Mouse (Mus musculus) brain, embryonic 18.5 days (tissue): ENCODE data around the gene Ttc39b.
A peak's percentile ranks its signal among the peaks of the same experiment; 100 is the strongest.

Source experiments
- DNase-seq: peaks from one replicate; pipeline ENCODE4 v3.0.0-alpha.2; 2012; ENCODE audit warnings: low read depth, low spot score

Ttc39b gene

DNA sequence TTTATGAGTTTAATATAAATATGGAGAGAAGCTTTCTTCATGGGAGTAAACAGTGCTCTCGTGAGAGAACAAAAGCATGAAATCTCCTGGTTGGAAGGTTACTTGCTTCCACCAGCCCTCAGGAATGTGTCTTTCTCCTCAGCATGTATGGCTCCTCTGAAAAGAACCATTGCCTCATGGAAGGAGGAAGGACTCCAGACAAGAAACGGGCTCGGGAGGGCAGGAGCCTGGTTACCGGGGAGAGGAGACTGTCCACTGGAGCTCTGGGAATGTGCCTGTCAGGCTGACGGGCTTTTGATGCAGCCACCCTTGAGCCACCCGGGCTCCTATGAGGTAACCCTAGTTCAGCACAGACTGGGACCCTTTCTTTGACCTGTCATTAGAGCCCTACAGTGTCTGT, 137.6 kb downstream of the Ttc39b start:
- DNase-seq = no peak

DNA sequence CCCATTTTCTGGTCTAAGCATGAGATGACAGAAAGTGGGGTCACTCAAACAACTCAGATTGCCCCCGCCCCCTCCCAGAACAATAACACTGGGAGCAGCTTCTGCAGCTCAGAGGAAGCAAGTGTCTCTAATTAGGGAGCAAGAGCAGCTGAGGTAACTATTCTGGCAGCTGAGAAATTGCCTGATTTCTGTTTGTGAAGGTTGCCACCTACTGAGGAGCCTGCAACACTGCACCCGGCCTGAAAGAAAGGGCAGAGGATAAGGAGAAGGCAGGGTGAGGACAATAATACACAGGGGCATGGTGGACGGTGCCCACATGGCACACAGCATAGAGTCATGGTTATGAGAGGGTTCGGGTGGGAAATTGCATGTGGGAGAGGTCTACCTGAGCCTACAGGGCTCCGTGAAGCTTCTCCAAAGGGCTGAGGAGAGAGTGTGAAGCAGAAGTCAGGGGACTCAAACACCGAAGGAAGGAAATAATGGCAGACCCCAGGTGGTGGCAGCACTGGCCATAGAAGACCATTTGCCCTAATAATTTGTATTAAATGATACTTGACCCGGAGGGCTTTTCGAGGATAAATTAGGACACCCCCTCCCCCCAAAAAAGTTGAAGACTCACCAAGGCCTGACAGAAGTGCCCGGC, 140.6 kb downstream of the Ttc39b start:
- DNase-seq = peak; percentile 61

DNA sequence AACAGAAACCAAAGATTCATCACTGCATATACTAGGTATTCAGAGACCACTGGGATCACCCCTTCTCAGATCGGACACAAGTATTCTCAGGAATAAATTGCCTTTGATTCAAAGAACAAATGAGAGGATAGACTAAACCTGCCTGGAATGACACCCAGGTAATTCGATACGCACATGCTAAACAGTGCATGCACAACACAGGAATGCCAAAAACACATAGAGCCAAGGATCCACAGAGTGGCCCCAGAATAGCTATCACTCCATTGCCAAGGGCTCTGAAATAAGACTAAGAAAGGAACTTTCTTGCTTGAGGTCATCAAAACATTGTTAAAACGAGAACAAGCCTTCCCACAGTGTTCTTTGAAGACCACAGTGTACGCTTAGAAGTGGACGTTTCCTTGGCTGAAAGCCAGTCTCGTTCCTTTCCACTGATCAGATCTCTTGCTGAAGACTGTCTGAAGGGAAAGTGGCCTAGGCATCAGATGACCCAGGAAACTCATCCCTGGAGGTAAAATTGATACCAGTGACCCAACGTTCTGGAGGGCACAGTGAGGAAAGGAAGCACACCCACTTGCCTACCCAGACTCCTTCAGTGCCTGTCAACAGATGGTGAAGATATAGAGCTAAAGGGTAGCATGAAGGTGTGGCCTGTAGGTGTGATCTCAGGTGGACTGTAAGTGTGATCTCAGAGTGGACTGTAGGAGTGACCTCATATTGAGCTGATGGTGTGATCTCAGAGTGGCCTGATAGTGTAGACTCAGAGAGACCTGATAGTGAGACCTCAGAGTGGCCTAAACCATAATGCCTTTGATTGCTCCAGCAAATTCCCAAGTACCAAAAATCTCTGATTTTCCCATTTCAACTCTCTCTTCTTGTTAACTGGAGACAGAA, 141.6 kb downstream of the Ttc39b start:
- DNase-seq = no peak

DNA sequence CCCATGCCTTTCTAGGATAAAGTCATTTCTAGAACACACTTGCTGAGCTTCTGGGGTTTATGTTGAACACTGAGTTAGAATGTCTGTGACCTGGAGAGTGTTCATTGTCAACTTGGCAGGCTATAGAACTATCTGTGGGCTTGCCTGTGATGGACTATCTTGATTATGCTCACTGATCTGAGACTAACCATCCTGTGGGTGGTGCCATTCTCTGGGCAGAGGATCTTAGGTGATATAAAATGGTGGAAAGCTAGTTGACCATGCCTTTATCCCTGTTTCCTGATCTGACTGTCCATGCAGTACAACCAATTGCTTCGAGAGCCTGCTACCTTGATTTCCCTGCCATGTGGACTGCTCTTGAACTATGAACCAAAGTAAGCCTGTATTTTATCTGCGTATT, 146.6 kb downstream of the Ttc39b start:
- no peak for DNase-seq

DNA sequence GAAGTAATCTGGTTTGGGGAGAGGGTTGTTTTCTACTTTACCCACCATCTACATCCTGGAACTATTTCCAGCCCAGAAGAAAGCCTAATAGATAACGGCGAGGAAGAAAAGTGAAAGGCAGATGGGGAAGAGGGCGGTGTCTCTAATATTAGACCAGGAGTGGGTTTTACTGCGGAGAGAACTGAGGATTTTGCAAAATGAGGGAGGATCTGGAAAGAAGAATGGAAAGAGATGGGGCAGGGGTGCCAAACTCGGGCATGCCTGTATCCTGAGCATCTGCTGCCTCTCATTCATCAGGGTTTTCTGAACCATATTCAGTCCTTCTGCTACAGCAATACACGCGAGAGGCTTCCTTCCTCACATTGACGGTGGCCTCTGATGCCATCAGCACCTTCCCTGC, 149.1 kb downstream of the Ttc39b start:
- DNase-seq = no peak

DNA sequence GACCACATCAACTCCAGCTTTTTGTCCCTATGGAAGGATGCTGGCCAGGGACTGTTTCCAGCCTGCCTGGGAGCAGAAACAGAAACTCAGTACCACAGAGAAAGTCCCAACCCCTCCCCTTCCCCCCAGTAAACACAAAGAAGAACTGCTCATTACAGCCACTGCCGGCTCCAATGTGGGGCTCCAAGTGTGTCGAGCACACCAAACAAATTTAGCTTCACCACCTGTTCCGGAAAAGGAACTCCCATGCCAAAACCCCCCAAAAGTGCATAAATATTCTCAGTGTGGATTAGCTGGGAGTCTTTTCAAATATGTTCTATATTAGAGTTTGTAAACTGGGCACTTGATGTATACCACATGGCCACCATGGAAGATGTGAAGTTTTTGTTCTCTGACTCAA, 151.8 kb downstream of the Ttc39b start:
- DNase-seq = peak; percentile 40

DNA sequence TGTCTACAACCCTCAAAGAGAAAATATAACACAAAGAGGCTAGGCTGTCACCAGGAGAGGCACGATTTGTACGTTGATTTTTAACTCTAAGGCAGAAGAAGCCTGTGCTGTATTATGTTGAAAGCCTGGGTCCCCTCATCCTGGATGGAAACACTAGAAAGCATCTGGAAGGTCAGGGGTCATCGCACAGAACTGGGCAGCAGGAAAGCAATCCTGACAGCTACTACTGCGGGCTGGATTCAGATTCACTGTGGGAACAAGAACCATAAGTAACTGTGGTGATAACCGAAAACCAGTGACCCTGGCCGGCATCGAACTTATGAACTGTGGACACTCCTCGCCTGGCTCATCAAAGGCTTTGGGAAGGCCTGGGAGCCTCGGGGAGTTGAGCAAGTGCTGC, 153.3 kb downstream of the Ttc39b start:
- DNase-seq = no peak
